Mouse (Mus musculus): ENCODE results near the gene 4921507P07Rik.
"Not testable (repeated sequence)": the region's sequence is repeated elsewhere in the genome, so short reads cannot be mapped to it uniquely, and the experiment has no call there.

The 4921507P07Rik gene

DNA sequence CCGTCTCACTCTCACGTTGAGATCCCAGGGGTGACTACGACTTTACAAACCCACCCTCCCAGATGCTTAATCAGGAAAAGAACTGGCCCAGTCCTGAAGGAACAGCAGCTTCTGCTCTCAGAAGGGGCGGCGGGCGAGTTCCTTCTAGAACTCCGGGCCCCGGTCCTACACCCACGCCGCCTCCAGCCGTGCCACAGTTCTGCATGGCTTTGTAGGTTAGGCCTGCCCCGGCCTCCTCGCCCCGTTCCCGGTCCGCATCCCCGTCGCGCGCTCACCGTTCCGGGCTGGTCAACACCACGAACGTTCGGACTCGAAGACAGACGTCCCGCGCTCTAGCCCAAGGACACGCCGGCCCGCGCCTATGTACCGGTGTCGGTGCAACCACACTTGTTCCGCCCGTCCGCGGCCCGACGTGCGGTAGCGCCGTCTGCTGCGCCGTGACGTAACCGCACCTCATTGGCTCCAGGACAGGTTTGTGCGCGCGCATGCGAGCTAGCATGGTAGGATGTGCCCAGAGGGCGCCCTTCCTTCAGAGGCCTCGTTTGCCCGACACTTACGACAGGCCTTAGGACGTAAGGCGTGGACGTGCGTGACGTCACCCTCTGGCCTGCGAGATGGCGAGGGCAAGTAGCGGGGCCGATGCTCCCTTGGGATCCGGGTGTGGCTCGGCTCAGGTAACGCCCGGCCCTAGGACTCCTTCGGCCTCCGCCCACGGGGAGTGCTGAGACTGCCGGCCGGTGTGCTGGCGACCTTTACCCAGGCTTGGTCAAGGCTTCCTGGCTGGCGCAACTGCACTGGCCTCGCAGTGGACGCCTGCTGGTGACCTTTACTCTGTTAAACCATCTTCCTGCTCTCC lies 30.1 kb downstream of the 4921507P07Rik start, which contains the start of gene Cycs:
TSS of gene Cycs (minus strand) at position 398 of the 856 bp plus-strand sequence.
- H3K36me3 ChIP-seq (ENCODE audit: insufficient read depth, low read length) = peaks cover 21% of the 10 kb centered on the region

DNA sequence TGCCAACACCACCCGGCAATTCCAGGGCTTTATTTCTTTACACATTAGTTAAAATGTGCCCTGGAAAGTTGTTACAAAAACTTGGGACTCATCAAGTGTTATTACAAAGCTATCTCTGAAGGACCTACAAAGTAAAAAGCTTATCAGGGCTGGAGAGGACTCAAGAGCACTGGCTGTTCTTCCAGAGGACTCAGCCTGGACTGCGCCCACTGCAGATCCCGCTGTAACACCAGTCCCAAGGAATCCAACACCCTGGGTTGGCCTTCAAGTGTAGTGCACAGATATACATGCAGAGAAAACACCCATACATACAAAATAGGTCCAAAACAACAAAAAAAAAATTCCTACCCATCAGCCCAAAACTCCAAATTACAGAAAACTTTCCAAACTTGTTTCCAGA lies 32.8 kb downstream of the 4921507P07Rik start:
- Histone ChIP-seq H3K9me3 (ENCODE audit: low read length) (no peaks in the 10 kb centered on the region), H3K36me3 (ENCODE audit: insufficient read depth, low read length) (peaks cover 21% of the 10 kb centered on the region), H3K4me1 (replicated peaks; ENCODE audit: low read depth, low read length) (peaks cover 7% of the 10 kb centered on the region; the same call in 1 of the 2 replicates), H3K4me3 (replicated peaks; ENCODE audit: low read length) (no peak overlapping the region), H3K27me3 (ENCODE audit: insufficient read depth, low read length) (no peaks in the 10 kb centered on the region)
- TF ChIP-seq NANOG (IDR thresholded peaks at IDR 0.05; ENCODE audit: borderline replicate concordance, low read length) (no peak), POU5F1 (IDR thresholded peaks at IDR 0.05; ENCODE audit: borderline replicate concordance, low read length) (no peak), CTCF (conservative IDR thresholded peaks at IDR 0.05; ENCODE audit: low read length) (no peak)

More for the DNA sequence above, 30.1 kb downstream of the 4921507P07Rik start, which contains the start of gene Cycs:
- Histone ChIP-seq H3K27me3 (ENCODE audit: insufficient read depth, low read length) (no peaks in the 10 kb centered on the region), H3K4me3 (replicated peaks; ENCODE audit: low read length) (peak within 1 kb of the TSS; percentile 96), H3K9me3 (ENCODE audit: low read length) (no peaks in the 10 kb centered on the region), H3K4me1 (replicated peaks; ENCODE audit: low read depth, low read length) (peaks cover 7% of the 10 kb centered on the region; the same call in 1 of the 2 replicates)
- TF ChIP-seq CTCF (conservative IDR thresholded peaks at IDR 0.05; ENCODE audit: low read length) (no peak), NANOG (IDR thresholded peaks at IDR 0.05; ENCODE audit: borderline replicate concordance, low read length) (no peak), POU5F1 (IDR thresholded peaks at IDR 0.05; ENCODE audit: borderline replicate concordance, low read length) (no peak)

DNA sequence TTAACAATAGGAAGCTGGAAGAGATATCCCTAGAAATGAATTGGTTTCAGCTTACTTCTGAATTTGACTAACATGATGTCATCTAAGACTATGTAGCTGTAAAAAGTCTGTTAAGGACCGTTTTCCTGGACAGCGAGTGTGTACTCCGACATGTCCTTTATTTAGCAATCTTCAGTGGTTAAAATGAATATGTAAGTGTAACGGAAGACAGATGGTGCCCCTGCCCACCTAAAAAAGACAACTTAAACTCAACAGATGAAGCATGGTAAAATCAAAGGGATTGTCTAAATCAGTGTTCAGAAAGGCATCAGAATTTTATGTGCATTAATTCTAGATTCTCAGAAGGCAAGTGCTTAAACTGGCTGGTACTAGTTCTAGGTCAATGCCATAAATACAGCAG lies 34.0 kb downstream of the 4921507P07Rik start:
- TF ChIP-seq NANOG (IDR thresholded peaks at IDR 0.05; ENCODE audit: borderline replicate concordance, low read length) (no peak), CTCF (conservative IDR thresholded peaks at IDR 0.05; ENCODE audit: low read length) (no peak), POU5F1 (IDR thresholded peaks at IDR 0.05; ENCODE audit: borderline replicate concordance, low read length) (no peak)

DNA sequence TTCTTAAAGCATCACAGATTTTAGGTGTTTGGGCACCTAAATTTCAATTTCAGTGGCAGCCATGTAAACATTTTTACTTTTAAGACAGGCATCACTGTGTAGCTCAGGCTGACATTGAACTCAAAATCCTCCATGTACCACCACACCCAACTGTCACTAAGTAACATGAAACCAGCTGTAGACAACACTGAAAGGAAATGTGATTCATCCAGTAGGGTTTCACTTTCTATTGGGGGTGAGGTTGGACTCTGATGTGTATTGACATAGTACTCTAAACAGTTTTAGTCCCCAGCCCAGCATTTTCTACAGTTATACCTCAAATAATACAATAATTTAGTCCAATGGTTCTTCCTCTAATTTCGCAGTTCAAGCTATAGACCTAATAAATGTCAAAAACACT lies 35.7 kb downstream of the 4921507P07Rik start:
- TF ChIP-seq NANOG (IDR thresholded peaks at IDR 0.05; ENCODE audit: borderline replicate concordance, low read length) (no peak), CTCF (conservative IDR thresholded peaks at IDR 0.05; ENCODE audit: low read length) (no peak), POU5F1 (IDR thresholded peaks at IDR 0.05; ENCODE audit: borderline replicate concordance, low read length) (no peak)
- H3K27me3 ChIP-seq (ENCODE audit: insufficient read depth, low read length) = no peaks in the 10 kb centered on the region
- H3K9me3 ChIP-seq (ENCODE audit: low read length) = no peaks in the 10 kb centered on the region
- H3K36me3 ChIP-seq (ENCODE audit: insufficient read depth, low read length) = peaks cover 21% of the 10 kb centered on the region
- peaks cover 3% of the 10 kb centered on the region; the same call in 1 of the 2 replicates for H3K4me1 ChIP-seq (replicated peaks; ENCODE audit: low read depth, low read length)
- no peak overlapping the region for H3K4me3 ChIP-seq (replicated peaks; ENCODE audit: low read length)

More for the DNA sequence above, 34.0 kb downstream of the 4921507P07Rik start:
- Histone ChIP-seq H3K4me1 (replicated peaks; ENCODE audit: low read depth, low read length) (peaks cover 6% of the 10 kb centered on the region; the same call in 1 of the 2 replicates), H3K27me3 (ENCODE audit: insufficient read depth, low read length) (no peaks in the 10 kb centered on the region), H3K4me3 (replicated peaks; ENCODE audit: low read length) (no peak overlapping the region), H3K36me3 (ENCODE audit: insufficient read depth, low read length) (peaks cover 21% of the 10 kb centered on the region), H3K9me3 (ENCODE audit: low read length) (no peaks in the 10 kb centered on the region)

DNA sequence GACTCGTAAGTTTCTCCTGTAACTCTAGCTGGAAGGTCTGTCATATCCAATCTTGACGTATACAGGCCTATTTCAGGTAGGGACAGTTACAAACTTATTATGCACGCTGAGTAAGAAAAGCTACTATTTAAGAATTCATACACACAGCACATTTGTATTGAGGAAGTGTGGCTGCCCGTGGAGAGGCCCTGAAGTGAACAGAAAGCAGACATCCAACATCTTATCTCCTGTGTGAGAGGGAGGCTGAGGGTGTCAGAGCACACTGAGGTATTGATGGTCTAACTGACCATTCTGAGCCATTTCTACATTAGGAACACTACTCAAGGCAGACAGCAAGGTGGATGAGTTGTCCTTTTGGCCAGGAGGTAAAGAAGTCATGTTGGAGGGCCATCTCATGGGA lies 37.6 kb downstream of the 4921507P07Rik start:
- Histone ChIP-seq H3K36me3 (ENCODE audit: insufficient read depth, low read length) (peaks cover 16% of the 10 kb centered on the region), H3K9me3 (ENCODE audit: low read length) (no peaks in the 10 kb centered on the region), H3K27me3 (ENCODE audit: insufficient read depth, low read length) (no peaks in the 10 kb centered on the region), H3K4me1 (replicated peaks; ENCODE audit: low read depth, low read length) (no peaks in the 10 kb centered on the region), H3K4me3 (replicated peaks; ENCODE audit: low read length) (no peak overlapping the region)
- no peak for TF ChIP-seq POU5F1 (IDR thresholded peaks at IDR 0.05; ENCODE audit: borderline replicate concordance, low read length)
- no peak for TF ChIP-seq CTCF (conservative IDR thresholded peaks at IDR 0.05; ENCODE audit: low read length)
- TF ChIP-seq NANOG (IDR thresholded peaks at IDR 0.05; ENCODE audit: borderline replicate concordance, low read length) = no peak

DNA sequence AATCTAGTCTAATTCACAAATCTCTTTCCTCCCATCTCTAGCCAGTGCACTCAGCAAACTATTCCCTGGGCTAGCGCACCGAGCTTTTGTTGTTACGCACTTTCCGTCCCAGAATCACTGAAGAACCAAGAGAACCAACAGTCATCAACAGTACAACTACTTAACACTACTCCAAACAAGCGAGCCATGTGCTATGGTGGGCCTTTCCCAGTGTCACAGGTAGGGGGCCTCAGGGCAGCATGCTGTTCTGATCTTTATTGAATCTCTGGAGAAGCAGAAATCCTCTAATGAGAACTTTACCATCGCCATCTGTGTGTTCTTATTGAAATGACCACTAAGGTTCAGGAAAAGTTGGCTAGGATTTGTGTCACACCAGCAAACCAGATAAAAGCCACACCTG lies 38.9 kb downstream of the 4921507P07Rik start:
- no peak overlapping the region for H3K4me3 ChIP-seq (replicated peaks; ENCODE audit: low read length)
- TF ChIP-seq POU5F1 (IDR thresholded peaks at IDR 0.05; ENCODE audit: borderline replicate concordance, low read length) (no peak), CTCF (conservative IDR thresholded peaks at IDR 0.05; ENCODE audit: low read length) (no peak), NANOG (IDR thresholded peaks at IDR 0.05; ENCODE audit: borderline replicate concordance, low read length) (no peak)
- no peaks in the 10 kb centered on the region for H3K9me3 ChIP-seq (ENCODE audit: low read length)
- no peaks in the 10 kb centered on the region for H3K27me3 ChIP-seq (ENCODE audit: insufficient read depth, low read length)
- peaks cover 5% of the 10 kb centered on the region for H3K36me3 ChIP-seq (ENCODE audit: insufficient read depth, low read length)
- H3K4me1 ChIP-seq (replicated peaks; ENCODE audit: low read depth, low read length) = no peaks in the 10 kb centered on the region

DNA sequence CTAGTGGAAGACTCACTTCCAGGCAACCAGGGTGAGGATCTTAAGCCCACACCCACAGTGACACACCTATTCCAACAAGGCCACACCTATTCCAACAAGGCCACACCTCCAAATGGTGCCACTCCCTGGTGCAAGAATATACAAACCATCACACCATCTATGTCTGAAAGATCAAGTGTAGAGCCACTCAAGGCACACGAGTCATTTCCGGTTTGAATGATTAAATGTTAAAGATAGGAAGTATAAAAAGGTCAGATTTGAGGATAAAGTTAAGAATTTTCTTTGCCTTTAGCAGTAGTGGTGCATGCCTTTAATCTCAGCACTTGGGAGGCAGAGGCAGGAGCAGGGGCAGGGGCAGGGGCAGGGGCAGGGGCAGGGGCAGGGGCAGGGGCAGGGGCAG lies 42.2 kb downstream of the 4921507P07Rik start:
- not testable (repeated sequence) for H3K4me1 ChIP-seq (replicated peaks; ENCODE audit: low read depth, low read length); H3K27me3 ChIP-seq (ENCODE audit: insufficient read depth, low read length); H3K36me3 ChIP-seq (ENCODE audit: insufficient read depth, low read length); H3K9me3 ChIP-seq (ENCODE audit: low read length); H3K4me3 ChIP-seq (replicated peaks; ENCODE audit: low read length)

DNA sequence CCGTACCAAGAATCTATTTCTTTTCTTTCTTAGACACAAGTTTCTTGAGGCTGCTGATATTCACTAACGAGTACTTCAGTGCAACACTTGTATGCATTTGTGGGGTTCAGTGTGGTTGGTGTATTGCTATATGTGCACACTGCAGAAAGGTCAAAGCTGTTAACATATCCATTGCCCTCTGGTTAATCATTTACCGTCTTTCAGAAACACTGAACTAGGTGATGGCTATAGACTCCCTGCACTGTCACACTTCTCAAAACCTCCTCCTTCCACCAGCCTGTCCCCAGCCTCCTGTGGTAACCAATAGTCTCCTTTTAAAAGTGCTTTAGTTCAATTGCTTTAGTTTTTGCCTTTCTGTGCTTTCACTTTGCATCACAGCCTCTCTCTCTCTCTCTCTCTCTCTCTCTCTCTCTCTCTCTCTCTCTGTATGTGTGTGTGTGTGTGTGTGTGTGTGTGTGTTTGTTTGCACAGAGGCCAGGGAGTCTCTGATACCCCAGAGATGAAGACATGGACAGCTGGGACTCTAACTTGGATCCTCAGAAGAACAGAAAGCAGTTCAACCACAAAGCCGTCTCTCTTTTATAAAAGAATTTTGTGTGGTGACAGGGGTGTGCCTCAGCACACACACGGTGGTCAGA lies 43.4 kb downstream of the 4921507P07Rik start:
- Histone ChIP-seq H3K4me1 (replicated peaks; ENCODE audit: low read depth, low read length) (no peaks in the 10 kb centered on the region), H3K4me3 (replicated peaks; ENCODE audit: low read length) (no peak overlapping the region), H3K36me3 (ENCODE audit: insufficient read depth, low read length) (no peaks in the 10 kb centered on the region), H3K27me3 (ENCODE audit: insufficient read depth, low read length) (no peaks in the 10 kb centered on the region), H3K9me3 (ENCODE audit: low read length) (no peaks in the 10 kb centered on the region)
- TF ChIP-seq NANOG (IDR thresholded peaks at IDR 0.05; ENCODE audit: borderline replicate concordance, low read length) (no peak), CTCF (conservative IDR thresholded peaks at IDR 0.05; ENCODE audit: low read length) (no peak), POU5F1 (IDR thresholded peaks at IDR 0.05; ENCODE audit: borderline replicate concordance, low read length) (no peak)

All from E14TG2a.4 (cell line).